Mouse (Mus musculus): Measurements from ENCODE around the gene Dnajc4. TPM values are rescaled to one million over a fixed set of nuclear protein-coding genes. Genes with fewer than 3 reads are reported as not detected.

Dnajc4 gene
- total RNA-seq (2014; rRNA removed) (13.5 and 28.3 TPM in 2 replicates), polyA plus RNA-seq (2015; fragmentation: Nextera tagmentation; extraction: Ambion mirVana) (25.6 and 29.5 TPM in 2 replicates)

GRCm38 (mm10) chr19:6992011-6992858 is at the start of gene Dnajc4:
Dnajc4 (minus strand) TSS chr19:6992572.
- WGBS, result 1% methylated on average over 37 of the region's 37 CpGs
- Histone ChIP-seq H3K27me3 (ENCODE audit: insufficient read depth, low read length) (no peaks in the 10 kb centered on the region), H3K27ac (peak within 1 kb of the TSS; percentile 49), H3K36me3 (ENCODE audit: insufficient read depth, low read length) (no peaks in the 10 kb centered on the region), H3K9me3 (ENCODE audit: low read length) (no peaks in the 10 kb centered on the region), H3K4me3 (ENCODE audit: low read length) (peak within 1 kb of the TSS; percentile 54), H3K4me2 (ENCODE audit: low read depth, low read length) (peak within 1 kb of the TSS; percentile 78), H3K4me1 (ENCODE audit: insufficient read depth, low read length) (peaks cover 18% of the 10 kb centered on the region), H3K9ac (replicated peaks; ENCODE audit: low read length) (peak within 1 kb of the TSS; percentile 56)
- DNase-seq (ENCODE audit: low spot score), result peak; percentile 97
- peak; percentile 95 for ATAC-seq
- peak; percentile 28; the same call in 1 of the 2 replicates for TF ChIP-seq CTCF (IDR thresholded peaks at IDR 0.05; ENCODE audit: low read depth)

- 80% methylated on average over 2 of the region's 2 CpGs for WGBS
- Histone ChIP-seq H3K27ac (peak overlapping the region; percentile 97), H3K36me3 (ENCODE audit: insufficient read depth, low read length) (no peaks in the 10 kb centered on the region), H3K4me3 (ENCODE audit: low read length) (no peak overlapping the region), H3K9ac (replicated peaks; ENCODE audit: low read length) (no peak overlapping the region), H3K4me1 (ENCODE audit: insufficient read depth, low read length) (peaks cover 7% of the 10 kb centered on the region; the same call in 1 of the 2 replicates), H3K27me3 (ENCODE audit: insufficient read depth, low read length) (no peaks in the 10 kb centered on the region), H3K9me3 (ENCODE audit: low read length) (no peaks in the 10 kb centered on the region), H3K4me2 (ENCODE audit: low read depth, low read length) (no peak overlapping the region)
- DNase-seq (ENCODE audit: low spot score) (no peak), ATAC-seq (no peak)
- TF ChIP-seq CTCF (IDR thresholded peaks at IDR 0.05; ENCODE audit: low read depth), result no peak
Measured at GRCm38 (mm10) chr19:7041171-7041570, 48.8 kb upstream of the Dnajc4 start.

GRCm38 (mm10) chr19:7040637-7041130 is 48.3 kb upstream of the Dnajc4 start:
- Histone ChIP-seq H3K27me3 (ENCODE audit: insufficient read depth, low read length) (no peaks in the 10 kb centered on the region), H3K36me3 (ENCODE audit: insufficient read depth, low read length) (no peaks in the 10 kb centered on the region), H3K27ac (peak overlapping the region; percentile 97), H3K4me1 (ENCODE audit: insufficient read depth, low read length) (peaks cover 7% of the 10 kb centered on the region; the same call in 1 of the 2 replicates), H3K9ac (replicated peaks; ENCODE audit: low read length) (peak overlapping the region; percentile 70), H3K4me3 (ENCODE audit: low read length) (peak overlapping the region; percentile 47), H3K4me2 (ENCODE audit: low read depth, low read length) (peak overlapping the region; percentile 78), H3K9me3 (ENCODE audit: low read length) (no peaks in the 10 kb centered on the region)
- TF ChIP-seq CTCF (IDR thresholded peaks at IDR 0.05; ENCODE audit: low read depth), result no peak
- WGBS, result 22% methylated on average over 13 of the region's 13 CpGs
- DNase-seq (ENCODE audit: low spot score) (no peak), ATAC-seq (no peak)

GRCm38 (mm10) chr19:7039841-7040636 is 47.7 kb upstream of the Dnajc4 start, which contains the start of gene Stip1:
Stip1 (minus strand) TSS chr19:7039967.
- DNase-seq (ENCODE audit: low spot score) (peak; percentile 99), ATAC-seq (peak; percentile 100)
- 0 out of 2 replicates have a peak, but pooled peaks cover 3% of the 10 kb centered on the region for H3K36me3 ChIP-seq (ENCODE audit: insufficient read depth, low read length)
- no peaks in the 10 kb centered on the region for H3K9me3 ChIP-seq (ENCODE audit: low read length)
- under 1% methylated on average over 49 of the region's 49 CpGs for WGBS
- peaks cover 7% of the 10 kb centered on the region; the same call in 1 of the 2 replicates for H3K4me1 ChIP-seq (ENCODE audit: insufficient read depth, low read length)
- peak within 1 kb of the TSS; percentile 78 for H3K4me2 ChIP-seq (ENCODE audit: low read depth, low read length)
- peak within 1 kb of the TSS; percentile 63 for H3K4me3 ChIP-seq (ENCODE audit: low read length)
- no peaks in the 10 kb centered on the region for H3K27me3 ChIP-seq (ENCODE audit: insufficient read depth, low read length)
- peak within 1 kb of the TSS; percentile 97 for H3K27ac ChIP-seq
- TF ChIP-seq CTCF (IDR thresholded peaks at IDR 0.05; ENCODE audit: low read depth), result peak; percentile 64
- H3K9ac ChIP-seq (replicated peaks; ENCODE audit: low read length), result peak within 1 kb of the TSS; percentile 84

- under 1% methylated on average over 35 of the region's 35 CpGs for WGBS
- H3K9ac ChIP-seq (replicated peaks; ENCODE audit: low read length), result peak overlapping the region; percentile 84
- peak; percentile 78 for DNase-seq (ENCODE audit: low spot score)
- H3K4me1 ChIP-seq (ENCODE audit: insufficient read depth, low read length), result peaks cover 7% of the 10 kb centered on the region; the same call in 1 of the 2 replicates
- no peaks in the 10 kb centered on the region for H3K9me3 ChIP-seq (ENCODE audit: low read length)
- TF ChIP-seq CTCF (IDR thresholded peaks at IDR 0.05; ENCODE audit: low read depth), result no peak
- H3K27me3 ChIP-seq (ENCODE audit: insufficient read depth, low read length), result no peaks in the 10 kb centered on the region
- H3K4me2 ChIP-seq (ENCODE audit: low read depth, low read length), result peak overlapping the region; percentile 75
- peak; percentile 2; the same call in 1 of the 2 replicates for ATAC-seq
- H3K4me3 ChIP-seq (ENCODE audit: low read length), result peak overlapping the region; percentile 63
- peaks cover 4% of the 10 kb centered on the region; the same call in 1 of the 2 replicates for H3K36me3 ChIP-seq (ENCODE audit: insufficient read depth, low read length)
- H3K27ac ChIP-seq, result peak overlapping the region; percentile 89
Measured at GRCm38 (mm10) chr19:7039088-7039720, 46.8 kb upstream of the Dnajc4 start.

GRCm38 (mm10) chr19:7034006-7034405 is 41.6 kb upstream of the Dnajc4 start:
- peaks cover 6% of the 10 kb centered on the region; the same call in 1 of the 2 replicates for H3K4me1 ChIP-seq (ENCODE audit: insufficient read depth, low read length)
- no peak overlapping the region for H3K4me2 ChIP-seq (ENCODE audit: low read depth, low read length)
- ATAC-seq (no peak), DNase-seq (ENCODE audit: low spot score) (no peak)
- H3K27ac ChIP-seq, result no peak overlapping the region
- no peak overlapping the region for H3K9ac ChIP-seq (replicated peaks; ENCODE audit: low read length)
- H3K9me3 ChIP-seq (ENCODE audit: low read length), result no peaks in the 10 kb centered on the region
- no peak overlapping the region for H3K4me3 ChIP-seq (ENCODE audit: low read length)
- H3K36me3 ChIP-seq (ENCODE audit: insufficient read depth, low read length), result peaks cover 39% of the 10 kb centered on the region
- 89% methylated on average over 5 of the region's 5 CpGs for WGBS
- TF ChIP-seq CTCF (IDR thresholded peaks at IDR 0.05; ENCODE audit: low read depth), result no peak
- H3K27me3 ChIP-seq (ENCODE audit: insufficient read depth, low read length), result no peaks in the 10 kb centered on the region

Measured in hindbrain, postnatal 0 days (tissue).